Mouse (Mus musculus) right cerebral cortex, adult 18-20 months (tissue): ENCODE data around the gene Olfm2.
A peak's percentile ranks its signal among the peaks of the same experiment; 100 is the strongest.

ENCODE experiments used
- DNase-seq: peaks from one replicate; pipeline ENCODE4 v3.0.0; 2022; ENCODE audit warnings: mixed read lengths

The Olfm2 gene

GRCm38 (mm10) chr9:20746017-20746660 is at the start of gene Olfm2:
Olfm2 (minus strand) TSS chr9:20746349.
- no peak for DNase-seq

- peak; percentile 56 for DNase-seq
These were observed 48.1 kb upstream of the Olfm2 start for GRCm38 (mm10) chr9:20794108-20794806.

- DNase-seq, result no peak
These were observed 44.2 kb upstream of the Olfm2 start for GRCm38 (mm10) chr9:20790345-20790744.

- DNase-seq, result no peak
These were observed 43.5 kb upstream of the Olfm2 start for GRCm38 (mm10) chr9:20789651-20790050.

- no peak for DNase-seq
These were observed 41.8 kb upstream of the Olfm2 start for GRCm38 (mm10) chr9:20787992-20788391.

- no peak for DNase-seq
These were observed 38.9 kb upstream of the Olfm2 start for GRCm38 (mm10) chr9:20785055-20785454.

GRCm38 (mm10) chr9:20781286-20781685 is 35.1 kb upstream of the Olfm2 start:
- no peak for DNase-seq

GRCm38 (mm10) chr9:20765274-20765673 is 19.1 kb upstream of the Olfm2 start:
- DNase-seq, result no peak

- no peak for DNase-seq
These were observed 16.9 kb upstream of the Olfm2 start for GRCm38 (mm10) chr9:20763099-20763498.

- no peak for DNase-seq
These were observed 16.2 kb upstream of the Olfm2 start for GRCm38 (mm10) chr9:20762197-20762961.

- no peak for DNase-seq
These were observed 15.2 kb upstream of the Olfm2 start for GRCm38 (mm10) chr9:20761388-20761787.

- DNase-seq, result no peak
These were observed 14.7 kb upstream of the Olfm2 start for GRCm38 (mm10) chr9:20760813-20761212.

- DNase-seq, result no peak
These were observed 12.7 kb upstream of the Olfm2 start for GRCm38 (mm10) chr9:20758896-20759295.

GRCm38 (mm10) chr9:20758243-20758642 is 12.1 kb upstream of the Olfm2 start:
- no peak for DNase-seq

GRCm38 (mm10) chr9:20757087-20757955 is 11.2 kb upstream of the Olfm2 start:
- DNase-seq, result peak; percentile 37

GRCm38 (mm10) chr9:20756081-20756700 is 10.0 kb upstream of the Olfm2 start:
- DNase-seq, result no peak

GRCm38 (mm10) chr9:20754335-20754734 is 8.2 kb upstream of the Olfm2 start:
- no peak for DNase-seq

GRCm38 (mm10) chr9:20751477-20752029 is 5.4 kb upstream of the Olfm2 start:
- DNase-seq, result no peak

- no peak for DNase-seq
These were observed 3.1 kb upstream of the Olfm2 start for GRCm38 (mm10) chr9:20749213-20749612.

- no peak for DNase-seq
These were observed 2.4 kb upstream of the Olfm2 start for GRCm38 (mm10) chr9:20748540-20748939.

- no peak for DNase-seq
These were observed 1.5 kb upstream of the Olfm2 start for GRCm38 (mm10) chr9:20747682-20748081.
